Mouse (Mus musculus): ENCODE data around the gene R3hdm2. TPM values are rescaled to one million over a fixed set of nuclear protein-coding genes. Genes with fewer than 3 reads are reported as not detected.

R3hdm2 gene
- total RNA-seq, 2 experiments from 2014 or later = 119 to 123 TPM

- peak; percentile 78 for DNase-seq
Observed at GRCm38 (mm10) chr10:127422047-127422446, 41.9 kb downstream of the R3hdm2 start.

DNA sequence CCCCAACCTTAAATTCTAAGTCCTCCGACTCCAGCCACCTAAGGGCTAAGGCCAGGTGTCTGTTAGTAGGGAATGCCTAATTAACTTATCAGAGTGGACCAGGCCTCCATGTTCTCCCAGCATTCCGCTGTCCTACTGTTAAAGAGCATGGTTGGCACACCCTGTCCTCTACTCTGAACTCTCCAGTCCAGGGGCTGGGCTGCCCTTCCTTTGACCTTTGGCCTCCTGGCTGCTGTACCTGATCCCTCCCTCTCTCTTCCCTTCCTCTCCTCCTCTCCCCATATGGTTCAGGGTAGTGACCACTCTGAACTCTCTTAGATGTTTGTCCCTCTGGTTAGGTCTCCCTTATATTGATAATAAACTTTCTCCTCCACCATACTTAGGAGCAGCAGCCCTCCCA lies 45.7 kb downstream of the R3hdm2 start:
- no peak for DNase-seq

GRCm38 (mm10) chr10:127426670-127427069 lies 46.5 kb downstream of the R3hdm2 start:
- no peak for DNase-seq

- no peak for DNase-seq
Observed at GRCm38 (mm10) chr10:127427107-127427506, 47.0 kb downstream of the R3hdm2 start.

DNA sequence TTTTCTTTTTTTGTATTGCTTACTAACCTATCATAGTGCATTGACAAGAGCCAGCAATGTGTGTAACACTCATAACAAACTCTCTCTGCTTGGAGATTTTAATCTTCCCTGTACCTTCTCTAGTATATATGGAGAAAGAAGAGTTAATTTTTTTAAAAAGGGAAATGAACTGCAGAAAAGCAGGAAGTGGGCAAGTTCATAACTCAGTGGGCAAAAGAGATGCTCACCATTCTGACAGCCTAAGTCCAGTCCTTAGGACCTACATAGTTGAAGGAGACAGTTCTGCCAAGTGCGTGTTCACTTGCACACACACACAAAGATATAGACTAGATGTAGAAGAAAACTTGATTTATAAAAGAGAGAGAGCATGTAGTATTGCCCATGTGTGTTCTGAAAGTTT lies 47.9 kb downstream of the R3hdm2 start:
- no peak for DNase-seq

DNA sequence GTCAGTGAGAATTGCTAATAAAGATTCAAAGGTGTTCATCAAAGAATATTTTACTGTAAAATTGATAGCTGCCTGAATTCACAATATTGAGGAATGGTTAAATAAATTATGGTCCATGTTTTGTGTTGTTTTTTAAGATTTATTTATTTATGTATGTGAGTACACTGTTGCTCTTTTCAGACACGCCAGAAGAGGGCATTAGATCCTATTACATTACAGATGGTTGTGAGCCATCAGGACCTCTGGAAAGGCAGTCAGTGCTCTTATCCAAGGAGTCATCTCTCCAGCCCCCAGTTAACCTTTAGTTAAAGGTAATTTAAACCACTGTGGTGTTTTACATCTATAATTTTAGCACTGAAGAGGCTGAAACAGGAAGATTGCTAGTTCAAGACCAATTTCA lies 49.4 kb downstream of the R3hdm2 start:
- DNase-seq = no peak

GRCm38 (mm10) chr10:127432466-127432865 lies 52.3 kb downstream of the R3hdm2 start:
- no peak for DNase-seq

GRCm38 (mm10) chr10:127437354-127438113 lies 57.4 kb downstream of the R3hdm2 start:
- no peak for DNase-seq

DNA sequence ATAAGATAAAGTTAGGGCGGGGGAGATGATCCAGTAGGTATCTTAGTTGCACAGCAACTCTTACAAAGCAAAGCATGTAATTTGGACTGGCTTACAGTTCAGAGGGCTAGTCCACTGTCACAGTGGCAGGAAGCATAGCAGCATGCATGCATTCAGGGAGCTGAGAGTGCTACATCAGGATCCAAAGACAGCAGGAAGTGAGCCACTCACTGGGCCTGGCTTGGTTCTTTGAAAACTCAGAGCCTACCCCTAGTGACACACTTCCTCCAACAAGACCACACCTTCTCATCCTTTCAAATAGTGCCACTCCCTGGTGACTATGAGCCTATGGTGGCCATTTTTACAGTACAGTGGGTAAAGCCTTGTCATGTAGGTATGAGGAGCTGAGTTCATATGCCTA lies 73.6 kb downstream of the R3hdm2 start:
- no peak for DNase-seq

GRCm38 (mm10) chr10:127462411-127463096 lies 82.4 kb downstream of the R3hdm2 start:
- no peak for DNase-seq

GRCm38 (mm10) chr10:127471281-127471988 lies 91.3 kb downstream of the R3hdm2 start:
- no peak for DNase-seq

DNA sequence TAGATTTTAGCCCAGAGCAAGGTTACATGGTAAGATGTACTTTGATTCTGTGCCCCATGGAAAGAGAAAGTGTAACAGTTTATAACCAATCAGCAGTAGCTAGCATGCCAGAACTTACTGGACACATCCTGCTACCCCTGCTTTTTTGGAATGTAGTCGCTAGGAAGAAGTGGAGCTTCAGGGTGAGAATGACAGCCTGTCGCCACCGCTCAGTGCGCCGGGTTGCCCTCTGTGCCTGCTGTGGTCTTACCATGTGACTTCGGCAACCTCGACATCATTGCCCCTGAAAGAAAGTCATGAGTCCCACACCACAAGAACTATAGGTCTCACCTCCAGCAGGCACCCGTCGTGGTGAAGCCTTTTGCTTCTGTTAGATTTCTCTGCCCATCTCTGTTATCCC lies 92.6 kb downstream of the R3hdm2 start:
- DNase-seq = no peak

GRCm38 (mm10) chr10:127475175-127475574 lies 95.0 kb downstream of the R3hdm2 start:
- no peak for DNase-seq

DNA sequence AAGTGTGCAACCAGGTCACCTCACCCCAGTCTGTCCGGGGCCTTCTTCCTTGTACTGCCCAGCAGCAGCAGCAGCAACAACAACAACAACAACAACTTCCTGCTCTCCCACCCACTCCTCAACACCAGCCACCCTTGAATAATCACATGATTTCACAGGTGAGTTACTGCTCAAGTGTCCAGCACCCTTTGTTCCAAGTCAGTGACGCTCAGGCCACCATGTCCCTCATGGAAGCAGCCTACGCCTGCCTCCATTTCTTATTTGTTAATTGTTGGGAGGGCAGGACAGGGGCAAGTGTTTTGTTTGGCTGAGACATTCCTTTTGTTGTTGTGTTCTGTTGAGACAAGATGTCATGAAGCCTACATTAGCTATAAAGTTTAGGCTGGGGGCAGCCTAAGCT lies 96.4 kb downstream of the R3hdm2 start:
- DNase-seq = no peak

DNA sequence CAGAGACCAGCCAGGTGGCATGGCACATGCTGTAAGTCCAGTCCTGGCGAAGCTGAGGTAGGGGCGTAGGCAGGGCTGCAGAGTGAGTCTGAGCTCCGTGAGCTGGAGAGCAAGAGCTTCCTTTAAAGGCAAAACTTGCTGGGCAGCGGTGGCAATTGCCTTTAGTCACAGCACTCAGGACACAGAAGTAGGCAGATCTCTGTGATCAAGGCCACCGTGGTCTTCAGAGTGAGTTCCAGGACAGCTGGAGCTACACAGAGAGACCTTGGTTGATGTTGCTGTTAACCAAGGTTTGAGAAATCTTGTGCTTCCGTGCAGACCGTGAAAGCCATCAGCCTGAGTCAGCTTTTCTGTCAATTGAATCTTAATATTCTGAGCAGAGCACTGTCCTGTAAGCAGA lies 97.2 kb downstream of the R3hdm2 start:
- DNase-seq = peak; percentile 46

GRCm38 (mm10) chr10:127479131-127479530 lies 99.0 kb downstream of the R3hdm2 start:
- DNase-seq = peak; percentile 53

- DNase-seq = peak; percentile 78
Observed at GRCm38 (mm10) chr10:127480833-127481813, 101.0 kb downstream of the R3hdm2 start.

DNA sequence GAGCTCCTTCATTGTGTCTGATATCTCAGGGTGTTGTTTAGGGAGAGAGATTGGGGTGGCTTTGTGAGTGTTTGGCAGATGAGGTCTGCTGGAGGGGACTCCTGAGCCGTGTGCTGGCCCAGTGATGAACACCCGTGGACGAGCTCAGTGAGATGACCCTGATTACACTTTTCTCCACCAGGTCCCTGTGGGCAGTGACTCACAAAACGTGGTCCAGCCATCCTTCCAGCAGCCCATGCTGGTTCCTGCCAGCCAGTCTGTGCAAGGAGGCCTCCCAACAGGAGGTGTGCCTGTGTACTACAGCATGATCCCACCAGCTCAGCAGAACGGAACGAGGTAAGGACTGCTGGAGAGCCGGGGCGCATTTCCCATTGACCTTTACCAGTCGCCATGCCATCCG lies 105.1 kb downstream of the R3hdm2 start:
- DNase-seq = no peak

DNA sequence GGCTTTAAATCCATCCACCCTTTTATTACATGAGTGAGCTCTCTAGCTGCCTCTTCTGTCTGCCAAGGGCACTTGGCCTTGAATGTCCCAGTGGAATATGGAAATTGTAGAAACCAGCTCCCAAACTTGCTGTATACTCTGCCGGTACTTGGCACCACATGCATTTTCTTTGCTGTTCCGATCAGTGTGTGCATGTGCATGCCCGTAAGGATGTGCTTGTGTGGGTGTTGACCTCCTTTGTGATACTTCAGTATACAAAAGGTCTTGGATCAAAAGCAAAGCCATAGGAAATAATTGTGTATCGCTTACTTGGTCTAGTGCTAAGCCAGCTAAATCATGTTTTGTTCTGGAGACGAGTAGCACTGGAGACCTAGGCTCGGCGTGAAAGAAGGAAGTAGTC lies 108.7 kb downstream of the R3hdm2 start:
- DNase-seq = no peak

GRCm38 (mm10) chr10:127490160-127491127 lies 110.3 kb downstream of the R3hdm2 start:
- no peak for DNase-seq

GRCm38 (mm10) chr10:127491128-127491512 lies 111.0 kb downstream of the R3hdm2 start:
- DNase-seq = no peak
